Mouse (Mus musculus) embryonic facial prominence, embryonic 14.5 days (tissue): Measurements from ENCODE around the gene Tmem8. TPM values are rescaled to one million over a fixed set of nuclear protein-coding genes. Genes with fewer than 3 reads are reported as not detected.
"Not testable (repeated sequence)": the region's sequence is repeated elsewhere in the genome, so short reads cannot be mapped to it uniquely, and the experiment has no call there.

Experiments
- ATAC-seq: fragments of 200-750 bp; cut with Nextera tagmentation; 2 replicates; pipeline ENCODE4 v1.8.0; 2017; ENCODE audit warnings: low read depth, moderate number of reproducible peaks, moderate TSS enrichment
- DNase-seq: peaks from one replicate; pipeline ENCODE4 v3.0.0-alpha.2; 2015; ENCODE audit warnings: low spot score
- H3K27ac ChIP-seq: fragments of 300-500 bp; sonication (generic); replicated peaks from 2 replicates; pipeline ENCODE4 v1.5.1; 2014; ENCODE audit warnings: low read depth, mild to moderate bottlenecking, low read length, moderate library complexity
- H3K27me3 ChIP-seq: fragments of 300-500 bp; sonication (generic); replicated peaks from 2 replicates; pipeline ENCODE4 v1.6.1; 2014; ENCODE audit warnings: low read length; ENCODE audit not compliant: control insufficient read depth, insufficient read depth
- H3K36me3 ChIP-seq: fragments of 300-500 bp; sonication (generic); 2 replicates; pipeline ENCODE4 v1.6.1; 2014; ENCODE audit warnings: low read length, mixed read lengths; ENCODE audit not compliant: control insufficient read depth, insufficient read depth
- H3K4me1 ChIP-seq: fragments of 300-500 bp; sonication (generic); 2 replicates; pipeline ENCODE4 v1.6.1; 2014; ENCODE audit warnings: antibody characterized with exemption, low read length; ENCODE audit not compliant: control insufficient read depth, insufficient read depth
- H3K4me2 ChIP-seq: fragments of 300-500 bp; sonication (generic); 2 replicates; pipeline ENCODE4 v1.6.1; 2014; ENCODE audit warnings: low read depth, mild to moderate bottlenecking, low read length, moderate library complexity, mixed read lengths
- H3K4me3 ChIP-seq: fragments of 300-500 bp; sonication (generic); 2 replicates; pipeline ENCODE4 v1.5.1; 2014; ENCODE audit warnings: low read depth, mild to moderate bottlenecking, low read length
- H3K9ac ChIP-seq: fragments of 300-500 bp; sonication (generic); 2 replicates; pipeline ENCODE4 v1.6.1; 2014; ENCODE audit warnings: low read depth, mild to moderate bottlenecking, low read length, moderate library complexity, mixed read lengths
- H3K9me3 ChIP-seq: fragments of 300-500 bp; sonication (generic); 2 replicates; pipeline ENCODE4 v1.6.1; 2016; ENCODE audit warnings: low read length; ENCODE audit not compliant: control insufficient read depth
- WGBS: fragments of 180-500 bp; shearing (Covaris S2); extraction: QIAGEN DNeasy Blood & Tissue Kit; methylation state at CpG from one replicate; pipeline ENCODE4 v1.1.7; 2014; 5-methylcytosine and 5-hydroxymethylcytosine counted together
- polyA plus RNA-seq: library from polyadenylated mRNA; unstranded; fragments of >200 nt; fragmentation: Nextera tagmentation; extraction: Ambion mirVana; gene quantifications from 2 replicates; pipeline ENCODE4 v1.2.1, GENCODE M21; 2014

The Tmem8 gene
- polyA plus RNA-seq, 1 experiment from 2014 or later: 3.0 TPM

DNA sequence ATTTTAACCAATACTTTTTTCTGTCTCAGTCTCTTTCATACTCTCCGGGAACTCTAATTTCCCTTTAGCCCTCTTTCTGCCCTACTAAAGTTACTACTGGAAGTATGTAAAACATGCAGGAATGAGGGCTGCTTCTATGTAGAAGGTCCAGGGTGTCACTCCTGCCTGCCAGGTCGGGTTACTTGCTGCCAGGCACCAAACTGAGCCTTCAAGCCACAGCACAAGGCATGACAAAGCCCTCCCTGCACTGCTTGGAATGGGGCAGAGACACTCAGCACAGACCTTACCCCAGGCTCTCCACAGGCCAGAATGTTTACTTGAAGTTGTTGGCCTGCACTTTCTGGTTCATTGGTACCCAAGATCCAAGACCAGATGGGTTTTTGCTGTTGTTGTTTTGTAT lies 12.9 kb upstream of the Tmem8 start:
- WGBS: 22% methylated on average over 2 of the region's 2 CpGs
- H3K4me3 ChIP-seq: no peak overlapping the region
- H3K4me1 ChIP-seq: no peaks in the 10 kb centered on the region
- DNase-seq: no peak
- peak; percentile 45; the same call in 1 of the 2 replicates for ATAC-seq
- no peaks in the 10 kb centered on the region for H3K36me3 ChIP-seq
- H3K4me2 ChIP-seq: no peak overlapping the region
- H3K9me3 ChIP-seq: no peaks in the 10 kb centered on the region
- H3K27me3 ChIP-seq: no peaks in the 10 kb centered on the region
- no peak overlapping the region for H3K9ac ChIP-seq
- no peak overlapping the region for H3K27ac ChIP-seq

- DNase-seq (peak; percentile 61), ATAC-seq (no peak)
- Histone ChIP-seq H3K9ac (no peak overlapping the region), H3K27me3 (no peaks in the 10 kb centered on the region), H3K4me1 (no peaks in the 10 kb centered on the region), H3K4me2 (no peak overlapping the region), H3K27ac (no peak overlapping the region), H3K36me3 (no peaks in the 10 kb centered on the region), H3K4me3 (no peak overlapping the region), H3K9me3 (no peaks in the 10 kb centered on the region)
- 54% methylated on average over 4 of the region's 4 CpGs for WGBS
Observed at GRCm38 (mm10) chr17:26101478-26101877, 11.6 kb upstream of the Tmem8 start.

DNA sequence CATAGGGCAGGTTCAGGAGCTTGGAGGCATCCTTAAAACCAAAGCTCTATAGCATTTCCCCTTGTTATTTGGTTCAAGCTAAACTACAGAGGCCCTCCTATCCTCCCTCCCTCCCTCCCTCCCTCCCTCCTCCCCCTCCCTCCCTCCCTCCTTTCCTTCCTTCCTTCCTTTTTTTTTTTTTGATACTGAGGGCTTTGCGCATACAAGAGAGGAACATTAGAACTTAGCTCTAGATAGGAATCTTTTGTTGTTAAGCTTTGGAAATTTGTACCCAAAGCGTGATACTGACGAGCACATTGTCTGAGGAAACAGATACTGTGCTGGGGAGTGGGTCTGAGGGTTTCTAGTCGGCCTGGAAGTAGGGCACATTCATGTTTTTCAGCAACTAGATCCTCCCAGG lies 7.5 kb upstream of the Tmem8 start:
- H3K27ac ChIP-seq: no peak overlapping the region
- ATAC-seq (no peak), DNase-seq (no peak)
- WGBS: 42% methylated on average over 3 of the region's 4 CpGs
- H3K9ac ChIP-seq: no peak overlapping the region
- H3K4me1 ChIP-seq: no peaks in the 10 kb centered on the region
- no peaks in the 10 kb centered on the region for H3K9me3 ChIP-seq
- no peak overlapping the region for H3K4me2 ChIP-seq
- H3K4me3 ChIP-seq: no peak overlapping the region
- no peaks in the 10 kb centered on the region for H3K36me3 ChIP-seq
- H3K27me3 ChIP-seq: peaks cover 9% of the 10 kb centered on the region; the same call in 1 of the 2 replicates

DNA sequence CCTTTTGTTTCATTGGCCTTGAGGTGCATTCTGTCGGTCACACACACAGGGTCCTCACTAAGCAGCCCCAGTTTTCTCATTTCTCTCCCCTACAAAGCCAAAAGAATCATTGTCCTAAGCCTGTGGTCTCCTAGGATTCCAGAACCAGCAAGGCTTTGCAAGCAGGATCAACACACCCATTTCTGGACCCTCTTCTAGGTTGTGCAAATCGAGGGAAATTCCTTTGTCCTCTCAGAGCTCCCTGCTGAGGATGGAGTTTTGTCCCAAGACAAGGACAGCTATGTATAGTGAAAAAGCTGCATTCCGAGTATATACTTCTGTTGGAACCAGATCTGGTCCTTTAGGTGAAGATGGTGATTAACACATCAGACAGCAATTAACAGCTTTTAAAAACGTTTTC lies 2.9 kb upstream of the Tmem8 start:
- Histone ChIP-seq H3K4me3 (no peak overlapping the region), H3K9me3 (no peaks in the 10 kb centered on the region), H3K4me1 (peaks cover 4% of the 10 kb centered on the region; the same call in 1 of the 2 replicates), H3K4me2 (no peak overlapping the region), H3K9ac (no peak overlapping the region), H3K27me3 (peaks cover 55% of the 10 kb centered on the region), H3K27ac (no peak overlapping the region), H3K36me3 (no peaks in the 10 kb centered on the region)
- WGBS: 21% methylated on average over 4 of the region's 4 CpGs
- ATAC-seq (no peak), DNase-seq (no peak)

DNA sequence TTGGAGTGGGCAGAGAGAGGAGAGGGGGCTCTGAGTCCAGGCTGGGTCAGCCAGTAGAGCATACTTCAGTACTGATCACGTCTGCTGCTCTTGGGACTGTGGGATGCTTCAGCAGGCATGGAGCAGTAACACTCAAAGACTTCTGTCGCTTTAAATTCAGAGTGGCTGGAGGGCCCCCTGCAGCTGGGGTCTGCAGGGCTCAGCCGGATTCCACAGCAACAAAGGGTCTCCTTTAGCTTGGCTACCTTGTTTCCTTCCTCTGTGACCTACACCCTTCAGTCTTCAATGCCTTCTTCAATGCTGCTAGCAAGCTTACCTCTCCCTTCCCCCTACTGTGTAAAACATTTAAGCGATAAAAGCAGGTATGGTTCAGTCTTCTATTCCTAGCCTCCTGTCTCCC lies 2.1 kb upstream of the Tmem8 start:
- WGBS: 6% methylated on average over 4 of the region's 4 CpGs
- no peak for ATAC-seq

DNA sequence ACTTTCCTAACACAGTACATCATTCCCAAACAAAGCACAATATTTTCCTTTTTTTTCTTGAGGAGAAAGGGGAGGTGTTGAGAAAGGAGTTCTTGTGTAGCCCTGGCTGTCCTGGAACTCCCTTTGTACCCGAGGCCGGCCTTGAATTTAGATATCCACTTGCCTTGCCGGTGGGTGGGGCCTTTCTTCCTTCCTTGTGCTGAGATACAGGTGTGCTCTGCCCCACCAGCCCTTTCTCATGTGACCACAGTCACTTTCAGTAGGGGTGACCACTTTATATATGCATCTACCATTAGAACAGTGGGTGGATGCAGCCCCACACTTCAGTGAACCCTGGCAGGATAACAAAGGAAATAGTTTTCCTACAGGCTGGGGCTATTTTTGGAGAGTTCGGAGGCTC lies 1.4 kb upstream of the Tmem8 start:
- no peak overlapping the region for H3K27ac ChIP-seq
- no peak overlapping the region for H3K4me2 ChIP-seq
- DNase-seq: no peak
- no peak overlapping the region for H3K4me3 ChIP-seq
- no peaks in the 10 kb centered on the region for H3K36me3 ChIP-seq
- 34% methylated on average over 4 of the region's 4 CpGs for WGBS
- no peak overlapping the region for H3K9ac ChIP-seq
- no peak for ATAC-seq
- H3K27me3 ChIP-seq: peaks cover 68% of the 10 kb centered on the region
- no peaks in the 10 kb centered on the region for H3K9me3 ChIP-seq
- peaks cover 4% of the 10 kb centered on the region; the same call in 1 of the 2 replicates for H3K4me1 ChIP-seq

More for the DNA sequence above, 2.1 kb upstream of the Tmem8 start:
- no peaks in the 10 kb centered on the region for H3K9me3 ChIP-seq
- no peak overlapping the region for H3K27ac ChIP-seq
- H3K4me1 ChIP-seq: peaks cover 4% of the 10 kb centered on the region; the same call in 1 of the 2 replicates
- DNase-seq: no peak
- no peaks in the 10 kb centered on the region for H3K36me3 ChIP-seq
- H3K27me3 ChIP-seq: peaks cover 63% of the 10 kb centered on the region
- H3K4me2 ChIP-seq: no peak overlapping the region
- no peak overlapping the region for H3K4me3 ChIP-seq
- no peak overlapping the region for H3K9ac ChIP-seq

DNA sequence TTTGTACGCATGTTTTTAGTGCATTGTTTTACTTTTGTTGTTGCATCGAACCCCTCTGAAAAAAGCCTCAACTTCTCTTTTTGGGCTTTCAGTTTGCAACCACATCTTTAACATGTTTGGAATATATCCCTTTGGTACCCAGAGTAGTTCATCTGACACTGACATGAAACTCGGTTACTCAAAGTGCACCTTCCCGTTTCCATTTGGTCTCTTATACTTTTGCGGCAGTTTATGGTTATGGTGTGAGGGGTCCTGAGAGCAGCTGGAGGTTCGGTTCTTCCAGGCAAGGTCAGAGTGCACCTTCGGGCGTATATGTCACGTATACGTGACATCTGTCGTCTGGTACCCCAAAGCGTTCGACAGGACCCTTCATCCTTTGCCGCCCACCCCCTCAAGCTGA lies 348 bp upstream of the Tmem8 start:
- peaks cover 4% of the 10 kb centered on the region; the same call in 1 of the 2 replicates for H3K4me1 ChIP-seq
- H3K4me3 ChIP-seq: peak overlapping the region; percentile 60
- DNase-seq: no peak
- 16% methylated on average over 14 of the region's 14 CpGs for WGBS
- H3K4me2 ChIP-seq: peak overlapping the region; percentile 97
- H3K27ac ChIP-seq: no peak overlapping the region
- ATAC-seq: no peak
- H3K27me3 ChIP-seq: peaks cover 68% of the 10 kb centered on the region
- H3K9me3 ChIP-seq: no peaks in the 10 kb centered on the region
- no peaks in the 10 kb centered on the region for H3K36me3 ChIP-seq
- peak overlapping the region; percentile 68; the same call in 1 of the 2 replicates for H3K9ac ChIP-seq

DNA sequence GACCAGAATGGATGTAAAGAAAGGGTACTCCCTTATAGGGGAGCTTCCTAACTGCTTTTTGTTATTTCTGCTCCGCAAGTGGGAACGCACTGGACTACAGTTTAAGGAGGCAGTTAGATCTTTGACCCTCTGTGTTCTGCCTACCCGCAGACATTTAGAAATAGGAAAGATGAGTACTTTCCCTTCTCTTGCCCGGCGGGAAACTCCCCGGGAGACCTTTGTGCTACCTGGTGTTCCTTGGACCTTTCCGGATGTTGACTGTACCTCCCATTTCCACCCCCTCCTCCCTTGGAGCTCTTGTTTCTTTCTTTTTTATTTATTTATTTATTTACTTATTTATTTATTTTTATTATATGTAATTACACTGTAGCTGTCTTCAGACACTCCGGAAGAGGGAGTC lies 962 bp downstream of the Tmem8 start:
- no peaks in the 10 kb centered on the region for H3K36me3 ChIP-seq
- H3K9me3 ChIP-seq: no peaks in the 10 kb centered on the region
- no peak overlapping the region for H3K27ac ChIP-seq
- 9% methylated on average over 8 of the region's 8 CpGs for WGBS
- H3K4me1 ChIP-seq: peaks cover 4% of the 10 kb centered on the region; the same call in 1 of the 2 replicates
- peaks cover 68% of the 10 kb centered on the region for H3K27me3 ChIP-seq
- H3K9ac ChIP-seq: no peak overlapping the region
- H3K4me3 ChIP-seq: peak overlapping the region; percentile 60
- no peak for DNase-seq
- H3K4me2 ChIP-seq: peak overlapping the region; percentile 97
- no peak for ATAC-seq

- H3K27ac ChIP-seq, H3K4me1 ChIP-seq, H3K4me3 ChIP-seq, H3K9me3 ChIP-seq, ATAC-seq, H3K4me2 ChIP-seq, H3K9ac ChIP-seq, H3K36me3 ChIP-seq, DNase-seq: not testable (repeated sequence)
- peaks cover 68% of the 10 kb centered on the region for H3K27me3 ChIP-seq
- WGBS: 60% methylated on average over 7 of the region's 7 CpGs
Observed at GRCm38 (mm10) chr17:26114461-26114860, 1.4 kb downstream of the Tmem8 start.
